Mouse (Mus musculus) left cerebral cortex, postnatal 25 days (tissue): ENCODE measurements at regions not wholly inside any gene's neighbourhood (a gene's known extent, or its start where the extent isn't known, plus 50 kb on each side); places are given as distances from the start of the nearest gene placed in this dataset.

Experiments used
- DNase-seq, 2 experiments: peaks; one replicate each; pipeline ENCODE4 v3.0.0; 2022; ENCODE audit warnings: low spot score in 2 of 2, mixed read lengths in 1 of 2
- intact Hi-C: fragments of 180-260 bp; cut with DNase I; formaldehyde crosslinking; loops from one replicate; pipeline ENCODE4 v1.15.1; 2025

GRCm38 (mm10) chr1:137141372-137141771, 181.1 kb upstream of the Nr5a2 start:
- no peak for DNase-seq
- intact Hi-C loops, result no loop called here

DNA sequence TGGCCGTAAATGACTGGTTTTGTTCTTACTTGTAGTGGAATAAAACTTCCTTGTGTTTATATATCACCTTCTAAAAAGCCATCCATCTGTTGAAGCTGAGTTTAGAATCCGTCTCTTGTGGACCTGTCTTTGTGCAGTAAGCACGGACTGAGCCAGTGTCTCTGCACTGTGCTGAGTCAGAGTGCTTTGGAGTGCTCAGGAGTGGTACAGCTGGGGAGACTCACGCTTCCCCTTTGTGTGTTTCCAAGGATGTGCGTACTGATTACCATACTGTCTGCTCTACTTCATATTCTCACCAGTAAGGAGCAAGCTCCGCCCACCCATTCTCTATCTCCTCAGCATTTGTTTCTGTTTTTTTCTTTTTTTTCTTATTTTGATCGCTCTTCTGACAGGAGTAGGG, 175.9 kb upstream of the Nr5a2 start:
- peak; percentile 12 to 84 for DNase-seq
- intact Hi-C loops, result no loop called here

DNA sequence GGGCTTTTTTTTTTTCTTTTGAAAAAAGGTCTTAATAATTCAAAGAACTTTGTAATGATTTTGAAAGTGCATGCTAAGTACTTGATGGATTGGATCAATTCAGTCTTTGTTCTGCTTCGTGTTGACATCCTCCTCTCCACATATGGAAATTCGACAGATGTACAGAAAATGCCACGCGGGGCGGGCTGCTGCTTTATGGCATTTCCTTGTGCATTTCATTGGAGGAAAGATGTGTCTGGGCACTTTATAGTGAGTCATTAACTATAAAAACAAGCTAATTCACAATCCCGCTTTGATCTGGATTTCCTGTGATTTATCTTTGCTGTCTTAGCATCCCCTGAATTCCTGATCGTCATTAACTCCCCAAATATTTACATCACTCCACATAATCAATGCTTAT, 173.5 kb upstream of the Nr5a2 start:
- intact Hi-C loops, result no loop called here
- no peak for DNase-seq

DNA sequence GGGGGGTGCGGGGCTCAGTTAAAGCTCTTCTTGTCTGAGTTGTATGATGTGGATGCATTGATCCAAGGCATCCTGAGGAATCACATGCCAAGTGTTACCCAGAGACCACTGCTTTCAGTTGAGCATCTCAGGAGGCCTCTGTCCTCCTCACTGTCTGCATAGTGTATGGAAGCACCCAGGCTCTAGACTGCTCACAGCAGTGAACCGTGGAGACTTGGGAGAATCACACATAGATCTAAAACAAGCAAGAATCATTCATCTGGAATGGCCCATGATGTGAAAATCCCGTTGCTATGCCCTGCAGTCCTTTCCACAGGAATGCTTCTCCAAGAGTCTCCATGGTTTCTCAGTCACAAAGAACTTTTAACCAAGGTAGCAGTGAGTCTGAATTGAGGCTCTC, 170.0 kb upstream of the Nr5a2 start:
- intact Hi-C loops, result no loop called here
- DNase-seq, result no peak

- no peak for DNase-seq
- intact Hi-C loops, result no loop called here
Measured at GRCm38 (mm10) chr1:137129116-137129515, 168.9 kb upstream of the Nr5a2 start.

GRCm38 (mm10) chr1:137117866-137118265, 157.6 kb upstream of the Nr5a2 start:
- no peak for DNase-seq
- intact Hi-C loops, result no loop called here

- no peak for DNase-seq
- intact Hi-C loops, result no loop called here
Measured at GRCm38 (mm10) chr1:137106444-137106843, 146.2 kb upstream of the Nr5a2 start.

GRCm38 (mm10) chr1:137091762-137092161, 131.5 kb upstream of the Nr5a2 start:
- peak; percentile 31 to 71 for DNase-seq
- intact Hi-C loops, result no loop called here

- intact Hi-C loops, result no loop called here
- no peak for DNase-seq
Measured at GRCm38 (mm10) chr1:137088148-137088547, 127.9 kb upstream of the Nr5a2 start.

- DNase-seq, result no peak
- intact Hi-C loops, result no loop called here
Measured at GRCm38 (mm10) chr1:137086766-137087165, 126.5 kb upstream of the Nr5a2 start.

- intact Hi-C loops, result no loop called here
- DNase-seq, result no peak
Measured at GRCm38 (mm10) chr1:137083500-137083899, 123.3 kb upstream of the Nr5a2 start.

DNA sequence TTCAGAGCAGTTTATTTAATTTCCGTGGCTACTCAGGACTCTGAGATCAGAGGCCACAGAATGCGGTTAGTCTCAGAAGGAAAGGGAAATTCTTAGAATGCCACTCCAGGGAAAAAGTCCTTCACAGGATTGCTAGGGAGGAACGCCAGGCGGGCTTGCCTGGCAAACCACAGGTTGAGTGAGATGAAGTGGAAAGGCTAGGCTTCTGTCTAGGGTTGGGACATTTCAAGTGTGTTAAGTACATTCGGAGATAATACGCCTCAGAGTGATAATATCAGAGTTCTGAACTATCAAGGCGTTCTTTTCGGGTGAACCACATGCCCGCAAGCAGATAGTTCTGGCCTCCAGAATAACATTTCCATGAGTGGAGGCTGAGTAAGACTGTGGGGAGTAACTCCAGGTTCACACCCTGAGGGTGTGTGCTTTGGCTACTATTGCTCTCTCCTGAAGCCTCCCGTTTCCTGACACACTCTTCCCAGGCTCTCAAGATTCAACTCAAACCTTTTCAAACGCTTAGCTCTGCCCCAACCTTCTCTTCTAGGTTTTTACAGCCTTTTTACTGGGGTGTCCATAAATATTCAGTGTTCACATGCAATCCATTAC, 119.3 kb upstream of the Nr5a2 start:
- intact Hi-C loops, result no loop called here
- no peak for DNase-seq

GRCm38 (mm10) chr1:137074787-137075186, 114.5 kb upstream of the Nr5a2 start:
- intact Hi-C loops, result no loop called here
- DNase-seq, result peak; percentile 66 to 88

- peak in 1 of 2 experiments; percentile 13 for DNase-seq
- intact Hi-C loops, result no loop called here
Measured at GRCm38 (mm10) chr1:137073857-137074572, 113.8 kb upstream of the Nr5a2 start.

GRCm38 (mm10) chr1:137060914-137061313, 100.7 kb upstream of the Nr5a2 start:
- no peak for DNase-seq

DNA sequence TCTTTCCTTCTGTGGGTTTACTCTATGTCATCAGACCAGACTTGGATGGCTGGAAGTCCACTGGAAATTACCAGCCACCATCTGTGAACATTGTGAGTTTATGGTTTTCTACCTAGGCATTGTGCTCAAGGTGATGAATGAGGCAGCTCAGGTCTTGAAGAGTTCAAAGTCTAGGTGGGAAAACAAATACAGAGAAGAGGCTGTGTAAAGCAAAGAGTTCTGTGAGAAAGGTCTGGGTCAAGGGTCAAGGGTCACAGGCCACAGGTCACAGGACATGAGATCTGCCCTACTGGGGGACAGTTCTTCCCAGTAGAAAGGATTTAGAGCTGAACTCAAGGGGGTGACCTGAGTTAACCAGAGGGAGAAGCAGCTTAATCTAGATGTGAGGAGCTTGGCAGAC, 92.9 kb upstream of the Nr5a2 start:
- DNase-seq, result no peak
- intact Hi-C loops, result no loop called here

More at GRCm38 (mm10) chr1:137060914-137061313, 100.7 kb upstream of the Nr5a2 start:
- intact Hi-C loops, result no loop called here

DNA sequence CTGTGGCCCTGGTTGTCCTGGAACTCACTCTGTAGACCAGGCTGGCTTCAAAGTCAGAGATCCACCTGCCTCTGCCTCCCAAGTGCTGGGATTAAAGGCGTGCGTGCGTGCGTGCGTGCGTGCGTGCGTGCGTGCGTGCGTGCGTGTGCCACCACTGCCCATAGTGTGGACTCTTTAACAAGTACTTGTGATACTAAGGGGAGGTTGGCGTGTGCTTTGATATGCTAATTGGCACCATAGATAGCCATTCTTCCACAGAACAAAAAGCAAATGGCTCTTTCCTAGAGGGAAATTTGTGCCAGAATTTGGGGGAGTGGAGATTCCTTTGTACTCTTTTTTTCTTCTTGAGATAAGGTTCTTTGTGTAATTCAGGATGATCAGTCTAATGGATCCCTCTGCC, 91.3 kb upstream of the Nr5a2 start:
- DNase-seq, result no peak
- intact Hi-C loops, result no loop called here

GRCm38 (mm10) chr1:137044076-137044475, 83.8 kb upstream of the Nr5a2 start:
- intact Hi-C loops, result no loop called here
- peak; percentile 9 to 76 for DNase-seq

GRCm38 (mm10) chr1:137042414-137043010, 82.3 kb upstream of the Nr5a2 start:
- intact Hi-C loops, result no loop called here
- no peak for DNase-seq

GRCm38 (mm10) chr1:137040898-137041297, 80.7 kb upstream of the Nr5a2 start:
- intact Hi-C loops, result no loop called here
- no peak for DNase-seq

- intact Hi-C loops, result no loop called here
- DNase-seq, result no peak
Measured at GRCm38 (mm10) chr1:137034586-137034985, 74.3 kb upstream of the Nr5a2 start.
